Mouse (Mus musculus): ENCODE data around the gene Col4a2. TPM values are rescaled to one million over a fixed set of nuclear protein-coding genes. Genes with fewer than 3 reads are reported as not detected.

The Col4a2 gene
- polyA plus RNA-seq, 1 experiment, result 8.4 TPM

GRCm38 (mm10) chr8:11305539-11305938 is 7.1 kb upstream of the Col4a2 start:
- Histone ChIP-seq H3K4me3 (ENCODE audit: control insufficient read depth, low read depth, low read length) (no peak overlapping the region), H3K27ac (ENCODE audit: control insufficient read depth, insufficient read depth, low read depth, low read length) (no peak overlapping the region), H3K27me3 (ENCODE audit: control insufficient read depth, insufficient read depth, low read length) (no peaks in the 10 kb centered on the region), H3K36me3 (ENCODE audit: control insufficient read depth, insufficient read depth, low read length) (no peaks in the 10 kb centered on the region), H3K4me1 (ENCODE audit: control insufficient read depth, insufficient read depth, low read length) (no peaks in the 10 kb centered on the region)
- TF ChIP-seq CTCF (IDR thresholded peaks at IDR 0.05; ENCODE audit: control insufficient read depth, insufficient read depth, insufficient replicate concordance, low read depth, low read length) (no peak), POLR2A (IDR thresholded peaks at IDR 0.05; ENCODE audit: control insufficient read depth, low read depth, low read length) (no peak)

GRCm38 (mm10) chr8:11307451-11307850 is 5.2 kb upstream of the Col4a2 start:
- Histone ChIP-seq H3K36me3 (ENCODE audit: control insufficient read depth, insufficient read depth, low read length) (no peaks in the 10 kb centered on the region), H3K4me1 (ENCODE audit: control insufficient read depth, insufficient read depth, low read length) (peaks cover 3% of the 10 kb centered on the region), H3K27me3 (ENCODE audit: control insufficient read depth, insufficient read depth, low read length) (no peaks in the 10 kb centered on the region), H3K27ac (ENCODE audit: control insufficient read depth, insufficient read depth, low read depth, low read length) (no peak overlapping the region), H3K4me3 (ENCODE audit: control insufficient read depth, low read depth, low read length) (no peak overlapping the region)
- TF ChIP-seq CTCF (IDR thresholded peaks at IDR 0.05; ENCODE audit: control insufficient read depth, insufficient read depth, insufficient replicate concordance, low read depth, low read length), result no peak
- TF ChIP-seq POLR2A (IDR thresholded peaks at IDR 0.05; ENCODE audit: control insufficient read depth, low read depth, low read length), result no peak

- no peak overlapping the region for H3K27ac ChIP-seq (ENCODE audit: control insufficient read depth, insufficient read depth, low read depth, low read length)
- peaks cover 10% of the 10 kb centered on the region for H3K4me1 ChIP-seq (ENCODE audit: control insufficient read depth, insufficient read depth, low read length)
- H3K27me3 ChIP-seq (ENCODE audit: control insufficient read depth, insufficient read depth, low read length), result no peaks in the 10 kb centered on the region
- H3K4me3 ChIP-seq (ENCODE audit: control insufficient read depth, low read depth, low read length), result no peak overlapping the region
- no peaks in the 10 kb centered on the region for H3K36me3 ChIP-seq (ENCODE audit: control insufficient read depth, insufficient read depth, low read length)
- TF ChIP-seq CTCF (IDR thresholded peaks at IDR 0.05; ENCODE audit: control insufficient read depth, insufficient read depth, insufficient replicate concordance, low read depth, low read length), result no peak
- no peak for TF ChIP-seq POLR2A (IDR thresholded peaks at IDR 0.05; ENCODE audit: control insufficient read depth, low read depth, low read length)
Measured at GRCm38 (mm10) chr8:11308570-11308998, 4.0 kb upstream of the Col4a2 start.

DNA sequence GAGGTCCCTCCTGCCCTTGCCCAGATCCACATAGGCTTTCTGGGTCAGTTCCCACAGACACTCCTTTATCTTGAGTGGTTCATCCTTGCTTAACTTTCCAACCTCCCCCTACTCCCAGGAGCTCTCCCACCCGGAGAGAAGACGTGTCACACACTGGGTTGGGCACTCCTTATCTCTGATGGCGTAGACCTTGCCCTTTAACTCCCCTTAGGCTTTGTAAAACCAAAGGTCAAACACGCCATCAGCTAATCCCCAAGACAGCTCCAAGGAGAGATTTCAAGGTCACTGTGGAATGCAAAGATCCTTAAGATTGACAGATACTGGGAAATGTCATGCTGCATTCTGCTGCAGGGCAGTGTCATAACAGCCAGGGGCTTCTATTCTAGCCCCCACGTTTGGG is 3.4 kb upstream of the Col4a2 start:
- H3K36me3 ChIP-seq (ENCODE audit: control insufficient read depth, insufficient read depth, low read length), result no peaks in the 10 kb centered on the region
- no peak overlapping the region for H3K4me3 ChIP-seq (ENCODE audit: control insufficient read depth, low read depth, low read length)
- no peak overlapping the region for H3K27ac ChIP-seq (ENCODE audit: control insufficient read depth, insufficient read depth, low read depth, low read length)
- TF ChIP-seq POLR2A (IDR thresholded peaks at IDR 0.05; ENCODE audit: control insufficient read depth, low read depth, low read length), result no peak
- no peak for TF ChIP-seq CTCF (IDR thresholded peaks at IDR 0.05; ENCODE audit: control insufficient read depth, insufficient read depth, insufficient replicate concordance, low read depth, low read length)
- H3K27me3 ChIP-seq (ENCODE audit: control insufficient read depth, insufficient read depth, low read length), result no peaks in the 10 kb centered on the region
- H3K4me1 ChIP-seq (ENCODE audit: control insufficient read depth, insufficient read depth, low read length), result peaks cover 13% of the 10 kb centered on the region

DNA sequence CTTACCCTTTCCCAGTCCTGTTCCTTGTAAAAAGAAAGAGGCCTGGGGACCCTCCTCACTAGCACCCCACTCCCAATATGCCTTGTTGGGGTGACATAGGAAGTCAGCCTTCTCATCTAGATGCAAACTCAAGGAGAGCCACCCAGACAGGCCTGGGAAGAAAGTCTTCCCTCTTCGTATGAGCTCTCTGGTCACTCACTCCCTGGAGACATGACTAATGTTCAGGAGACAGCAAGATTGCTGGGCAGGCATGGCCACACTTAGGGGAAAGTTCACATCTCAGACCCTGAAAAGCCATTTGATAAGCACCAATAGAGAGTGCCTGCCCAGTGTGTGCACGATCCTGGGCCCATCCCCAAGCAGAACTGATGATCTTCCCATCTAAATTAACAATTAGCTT is 2.6 kb upstream of the Col4a2 start:
- no peak overlapping the region for H3K4me3 ChIP-seq (ENCODE audit: control insufficient read depth, low read depth, low read length)

DNA sequence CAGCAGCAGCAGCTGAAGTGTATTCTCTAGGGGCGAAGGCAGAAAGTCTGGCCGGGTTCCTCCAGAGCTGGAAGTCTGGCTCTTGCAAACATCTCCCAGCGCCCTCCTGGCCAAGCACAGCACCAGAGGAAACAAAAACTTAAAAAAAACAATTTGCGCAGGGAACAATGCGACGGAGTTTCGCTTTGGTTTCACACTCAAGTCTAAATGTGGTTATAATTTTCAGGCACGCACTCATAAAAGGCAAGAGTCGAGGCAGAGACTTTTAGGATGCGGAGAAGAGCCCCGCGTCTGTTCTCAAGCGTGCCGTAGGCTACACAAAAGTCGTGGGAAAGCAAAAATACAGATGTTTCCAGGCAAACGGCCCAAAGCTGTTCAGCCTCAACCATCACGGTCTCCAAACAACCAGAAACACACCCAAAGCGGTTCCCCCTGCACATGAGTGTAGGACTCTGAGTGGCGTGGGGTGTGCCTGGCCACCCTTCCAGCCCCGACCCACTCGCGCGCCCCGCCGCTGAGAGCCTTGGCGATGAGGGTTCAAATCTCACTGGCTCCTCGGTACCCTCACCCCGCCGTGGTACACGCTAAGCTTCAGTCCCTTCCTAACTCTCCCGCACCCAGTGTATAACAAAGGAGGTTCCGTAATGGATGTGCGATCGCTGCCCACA is 790 bp upstream of the Col4a2 start:
- H3K4me1 ChIP-seq (ENCODE audit: control insufficient read depth, insufficient read depth, low read length), result peaks cover 13% of the 10 kb centered on the region
- H3K4me3 ChIP-seq (ENCODE audit: control insufficient read depth, low read depth, low read length), result peak overlapping the region; percentile 52
- no peaks in the 10 kb centered on the region for H3K36me3 ChIP-seq (ENCODE audit: control insufficient read depth, insufficient read depth, low read length)
- peak overlapping the region; percentile 5; the same call in 1 of the 2 replicates for H3K27ac ChIP-seq (ENCODE audit: control insufficient read depth, insufficient read depth, low read depth, low read length)
- TF ChIP-seq CTCF (IDR thresholded peaks at IDR 0.05; ENCODE audit: control insufficient read depth, insufficient read depth, insufficient replicate concordance, low read depth, low read length), result no peak
- no peak for TF ChIP-seq POLR2A (IDR thresholded peaks at IDR 0.05; ENCODE audit: control insufficient read depth, low read depth, low read length)
- H3K27me3 ChIP-seq (ENCODE audit: control insufficient read depth, insufficient read depth, low read length), result no peaks in the 10 kb centered on the region

More for the DNA sequence above, 2.6 kb upstream of the Col4a2 start:
- TF ChIP-seq CTCF (IDR thresholded peaks at IDR 0.05; ENCODE audit: control insufficient read depth, insufficient read depth, insufficient replicate concordance, low read depth, low read length) (no peak), POLR2A (IDR thresholded peaks at IDR 0.05; ENCODE audit: control insufficient read depth, low read depth, low read length) (no peak)
- Histone ChIP-seq H3K36me3 (ENCODE audit: control insufficient read depth, insufficient read depth, low read length) (no peaks in the 10 kb centered on the region), H3K27ac (ENCODE audit: control insufficient read depth, insufficient read depth, low read depth, low read length) (no peak overlapping the region), H3K4me1 (ENCODE audit: control insufficient read depth, insufficient read depth, low read length) (peaks cover 13% of the 10 kb centered on the region), H3K27me3 (ENCODE audit: control insufficient read depth, insufficient read depth, low read length) (no peaks in the 10 kb centered on the region)

- no peaks in the 10 kb centered on the region for H3K36me3 ChIP-seq (ENCODE audit: control insufficient read depth, insufficient read depth, low read length)
- H3K27me3 ChIP-seq (ENCODE audit: control insufficient read depth, insufficient read depth, low read length), result no peaks in the 10 kb centered on the region
- H3K4me3 ChIP-seq (ENCODE audit: control insufficient read depth, low read depth, low read length), result peak overlapping the region; percentile 52
- peaks cover 13% of the 10 kb centered on the region for H3K4me1 ChIP-seq (ENCODE audit: control insufficient read depth, insufficient read depth, low read length)
- peak overlapping the region; percentile 30 for H3K27ac ChIP-seq (ENCODE audit: control insufficient read depth, insufficient read depth, low read depth, low read length)
- TF ChIP-seq CTCF (IDR thresholded peaks at IDR 0.05; ENCODE audit: control insufficient read depth, insufficient read depth, insufficient replicate concordance, low read depth, low read length), result no peak
- no peak for TF ChIP-seq POLR2A (IDR thresholded peaks at IDR 0.05; ENCODE audit: control insufficient read depth, low read depth, low read length)
Measured at GRCm38 (mm10) chr8:11313176-11314111, 839 bp downstream of the Col4a2 start.
